Mouse (Mus musculus) c-Kit-positive CD71-negative TER-119-negative erythroid progenitor cells, embryonic 14.5 days (primary cell): ENCODE measurements around the gene Tle1.

Experiments used
- DNase-seq: peaks from one replicate; pipeline ENCODE4 v3.0.0-alpha.2; 2013; ENCODE audit warnings: low read depth

The Tle1 gene

GRCm38 (mm10) chr4:72165765-72166164 lies 35.0 kb downstream of the Tle1 start:
- DNase-seq = no peak

DNA sequence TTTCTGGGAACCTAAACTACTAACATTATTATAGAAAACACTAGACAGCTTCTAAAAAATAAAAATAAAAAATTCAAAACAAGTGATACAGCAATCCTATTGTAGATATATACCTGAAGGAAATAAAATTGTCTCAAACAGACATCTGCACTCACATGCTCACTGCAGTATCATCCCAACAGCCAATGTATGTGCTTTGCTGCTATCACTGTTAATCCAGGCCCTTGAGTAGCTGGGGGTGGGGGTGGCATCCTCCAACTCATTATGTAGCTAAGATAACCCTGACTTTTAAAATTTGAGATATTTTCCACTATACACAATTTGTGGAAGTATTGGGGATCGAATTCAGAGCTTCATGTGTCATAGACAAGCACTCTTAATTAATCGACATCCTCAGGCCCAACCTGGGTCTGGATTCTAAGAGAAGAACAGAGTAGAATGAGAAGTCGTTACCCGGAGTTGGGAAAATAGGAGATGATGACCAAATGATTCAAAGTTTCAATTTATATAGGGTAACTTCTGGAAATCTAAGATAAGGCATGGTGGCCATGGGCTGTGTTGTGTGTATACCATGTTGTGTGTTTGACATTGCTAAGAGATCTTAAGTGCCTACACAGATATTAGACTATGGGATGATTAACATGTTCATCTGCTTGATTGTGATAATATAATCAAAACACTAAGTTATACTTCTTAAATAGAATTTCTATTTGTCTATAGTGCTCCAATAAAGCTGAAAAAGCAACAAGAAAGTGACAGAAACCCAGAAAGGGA lies 38.1 kb downstream of the Tle1 start:
- no peak for DNase-seq

DNA sequence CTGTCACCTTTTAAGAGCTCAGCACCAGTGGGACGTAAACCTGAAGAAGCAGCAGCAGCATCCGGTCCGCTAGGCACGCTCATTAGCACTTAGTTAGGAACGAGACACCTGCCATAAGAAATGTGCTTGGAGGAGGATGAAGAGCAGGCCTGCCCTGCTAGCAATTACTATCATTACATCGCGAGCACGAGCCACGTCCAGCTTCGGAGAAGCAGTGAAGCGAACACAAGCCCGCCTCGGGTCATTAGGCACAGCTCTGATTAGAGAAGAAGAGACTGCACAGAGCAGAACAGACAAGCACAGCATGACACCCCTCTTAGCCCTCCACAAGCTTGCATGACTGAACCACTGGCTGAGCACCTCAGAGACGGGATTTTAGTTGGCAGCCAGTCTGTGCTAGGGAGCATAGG lies 40.6 kb downstream of the Tle1 start:
- no peak for DNase-seq

DNA sequence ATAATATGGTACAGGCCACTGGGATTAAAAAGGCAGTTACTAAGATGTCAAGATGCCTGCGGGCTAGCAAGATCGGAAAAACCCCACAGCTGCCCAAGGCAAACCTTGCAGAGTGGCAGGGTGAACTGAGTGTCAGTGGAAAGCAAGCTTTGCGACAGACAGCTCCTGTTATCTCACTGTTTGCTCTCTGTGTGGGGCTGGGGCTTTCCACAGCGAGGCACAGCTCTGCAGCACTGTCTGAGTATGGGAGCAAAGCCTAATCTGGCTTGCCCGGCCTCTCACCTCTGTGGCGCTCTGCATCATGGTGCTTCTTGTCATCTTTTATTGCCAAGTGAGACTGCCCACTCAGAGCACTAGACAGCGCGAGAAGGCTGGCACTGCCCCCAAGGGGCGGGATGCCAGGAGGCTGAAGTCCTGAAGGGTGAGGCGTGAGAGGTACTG lies 42.8 kb downstream of the Tle1 start:
- DNase-seq = no peak

DNA sequence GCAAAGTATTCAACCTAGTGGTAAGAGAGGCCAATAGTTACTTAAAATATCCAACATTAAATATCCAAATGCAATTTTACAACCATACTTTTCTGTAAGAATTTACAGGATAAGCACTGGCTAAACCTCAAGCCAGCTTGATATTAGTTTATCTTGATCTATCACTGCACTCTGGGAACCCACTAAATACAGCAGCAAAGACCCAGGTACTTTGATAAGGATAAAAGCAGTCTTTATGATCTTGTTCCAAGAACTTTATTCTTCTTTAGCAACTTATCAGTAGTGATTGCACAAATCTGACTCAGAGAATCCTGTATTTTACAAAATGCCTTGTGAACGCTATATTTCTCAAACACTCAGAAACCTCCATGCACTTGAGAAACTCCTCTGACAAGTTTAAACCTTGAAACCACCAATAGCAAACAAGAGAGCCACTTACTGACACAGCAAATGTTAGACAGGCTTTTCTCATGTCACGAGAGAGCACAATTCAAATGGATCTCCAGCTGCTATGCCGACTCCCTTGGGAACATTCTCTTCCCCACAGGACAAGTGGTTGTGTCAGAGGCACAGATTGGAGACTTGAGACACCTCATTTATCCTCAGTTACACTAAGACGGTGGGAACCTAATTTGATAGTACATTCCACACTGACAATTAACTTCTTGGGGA lies 50.1 kb downstream of the Tle1 start:
- DNase-seq = no peak

DNA sequence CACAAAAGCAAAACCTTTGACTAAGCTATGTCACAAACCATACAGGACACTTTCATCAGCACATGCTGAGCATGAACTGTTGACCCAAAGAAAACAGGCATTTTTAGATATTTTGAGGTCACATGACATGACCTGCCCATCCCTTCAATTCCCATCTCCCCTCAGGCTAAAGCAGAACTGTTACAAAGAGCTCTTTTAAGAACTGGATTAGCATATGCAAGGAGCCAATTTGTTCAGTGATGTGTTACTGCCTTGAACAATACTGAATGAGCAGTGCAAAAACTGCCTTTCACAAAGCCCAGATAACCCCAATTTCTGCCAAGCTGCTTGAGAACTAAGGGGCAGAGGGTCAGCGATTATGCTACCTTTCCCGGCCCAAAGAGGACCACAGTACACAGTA lies 54.7 kb downstream of the Tle1 start:
- no peak for DNase-seq

GRCm38 (mm10) chr4:72144541-72144940 lies 56.2 kb downstream of the Tle1 start:
- no peak for DNase-seq

DNA sequence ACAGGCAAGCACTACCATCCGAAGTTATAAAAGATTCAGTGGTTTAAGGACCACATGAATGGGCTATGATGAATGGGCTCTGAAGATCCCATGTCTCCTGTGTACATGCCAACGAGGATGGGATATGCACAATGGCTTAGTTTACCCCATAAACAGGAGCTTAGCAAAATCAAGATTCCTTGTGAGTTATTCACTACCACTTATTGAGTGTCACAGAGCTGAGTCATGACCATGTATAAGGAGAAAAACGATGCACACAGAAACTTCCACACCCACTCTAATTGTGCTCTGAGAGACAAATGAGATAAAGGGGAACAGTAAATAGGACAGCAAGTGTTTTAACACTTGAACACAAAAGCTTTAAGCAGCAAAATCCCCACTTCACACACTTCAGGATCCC lies 60.0 kb downstream of the Tle1 start:
- DNase-seq = no peak

GRCm38 (mm10) chr4:72139475-72140120 lies 61.1 kb downstream of the Tle1 start:
- DNase-seq = no peak

GRCm38 (mm10) chr4:72138264-72139080 lies 62.2 kb downstream of the Tle1 start:
- no peak for DNase-seq

- DNase-seq = no peak
Observed at GRCm38 (mm10) chr4:72132646-72133045, 68.1 kb downstream of the Tle1 start.

DNA sequence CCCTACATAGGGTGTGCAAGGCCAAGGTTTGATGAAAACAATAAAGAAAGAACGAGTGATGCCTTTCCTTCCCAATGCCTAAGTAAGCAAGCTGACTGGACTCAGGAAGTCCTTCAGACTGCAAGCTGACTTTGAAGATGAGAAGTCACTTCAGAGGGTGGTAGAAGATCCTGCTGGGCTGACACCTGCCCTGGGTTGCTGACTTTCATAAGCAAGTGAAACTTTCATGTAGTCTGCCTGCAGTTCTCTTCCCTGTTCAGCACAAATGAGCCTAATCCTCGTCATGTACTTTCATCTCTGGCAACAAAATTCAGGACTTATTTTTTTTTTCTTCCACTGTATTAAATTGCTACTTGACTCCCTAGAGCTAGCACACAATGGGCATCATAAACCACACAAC lies 73.1 kb downstream of the Tle1 start:
- no peak for DNase-seq

GRCm38 (mm10) chr4:72124790-72125189 lies 75.9 kb downstream of the Tle1 start:
- DNase-seq = no peak

- no peak for DNase-seq
Observed at GRCm38 (mm10) chr4:72122837-72123236, 77.9 kb downstream of the Tle1 start.

DNA sequence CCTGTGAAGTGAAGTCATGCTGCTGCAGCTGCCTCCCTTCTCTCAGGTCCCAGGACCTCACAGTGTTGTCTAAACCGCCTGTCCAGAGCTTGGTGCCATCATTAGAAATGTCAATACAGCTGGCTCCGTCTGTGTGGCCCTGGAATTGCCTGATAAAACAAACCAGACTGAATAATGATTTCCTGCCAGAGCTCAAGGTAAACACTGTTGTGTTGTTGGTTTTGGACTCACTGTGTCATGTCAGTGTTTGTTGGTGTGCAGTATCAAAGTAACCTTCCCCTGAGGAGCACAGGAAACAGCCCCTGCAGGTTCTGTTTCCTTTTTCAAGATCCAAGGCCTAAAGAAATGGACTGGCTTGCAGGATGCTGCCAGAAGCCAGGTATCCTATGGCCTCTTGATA lies 78.4 kb downstream of the Tle1 start:
- no peak for DNase-seq

GRCm38 (mm10) chr4:72120050-72120449 lies 80.7 kb downstream of the Tle1 start:
- DNase-seq = no peak

DNA sequence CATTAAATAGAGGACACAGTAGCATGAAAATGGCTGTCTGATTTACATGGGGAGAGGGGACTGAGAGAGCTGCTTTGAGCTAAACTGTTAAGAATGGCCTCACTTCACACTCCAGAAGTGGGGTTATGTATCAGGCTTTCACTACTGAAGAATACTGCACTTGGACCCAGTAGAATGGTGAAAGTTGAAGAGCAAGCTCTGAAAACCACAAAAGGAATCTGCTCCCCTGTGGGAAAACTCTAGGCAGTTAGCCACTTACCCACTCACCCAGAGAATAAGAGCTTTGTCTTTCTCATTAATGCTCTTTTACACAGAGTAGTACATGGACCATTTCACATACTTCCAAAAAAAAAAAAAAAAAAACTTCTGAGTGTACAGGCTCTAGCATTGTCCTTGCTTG lies 95.0 kb downstream of the Tle1 start:
- no peak for DNase-seq

GRCm38 (mm10) chr4:72104186-72104585 lies 96.5 kb downstream of the Tle1 start:
- DNase-seq = no peak

GRCm38 (mm10) chr4:72087811-72088210 lies 112.9 kb downstream of the Tle1 start:
- no peak for DNase-seq

GRCm38 (mm10) chr4:72069111-72069534 lies 131.6 kb downstream of the Tle1 start:
- DNase-seq = no peak

- no peak for DNase-seq
Observed at GRCm38 (mm10) chr4:72067937-72068336, 132.8 kb downstream of the Tle1 start.
